Mouse (Mus musculus): Measurements from ENCODE around the gene Otulin.

GRCm38 (mm10) chr15:27506127-27506886, 124.2 kb downstream of the Otulin start:
- no peak for TF ChIP-seq CTCF (IDR thresholded peaks at IDR 0.05; ENCODE audit: borderline replicate concordance, extremely low read depth, insufficient read depth, insufficient read length)
- TF ChIP-seq POLR2A (IDR thresholded peaks at IDR 0.05; ENCODE audit: borderline replicate concordance, extremely low read depth, insufficient read depth, insufficient read length, poor library complexity, severe bottlenecking), result no peak
